Mouse (Mus musculus) olfactory bulb, adult 2 months (tissue): ENCODE measurements around the gene Actl6b.

ENCODE experiments used
- CTCF ChIP-seq: fragments of 200-500 bp; IDR thresholded peaks from 2 replicates; pipeline ENCODE4 v1.5.1; 2012; ENCODE audit warnings: low read depth, mild to moderate bottlenecking, low read length, moderate library complexity; ENCODE audit not compliant: insufficient read depth
- POLR2A ChIP-seq: fragments of 200-500 bp; IDR thresholded peaks from 2 replicates; pipeline ENCODE4 v1.6.1; 2012; ENCODE audit warnings: mild to moderate bottlenecking, low read depth, low read length, moderate library complexity; ENCODE audit not compliant: insufficient read depth

DNA sequence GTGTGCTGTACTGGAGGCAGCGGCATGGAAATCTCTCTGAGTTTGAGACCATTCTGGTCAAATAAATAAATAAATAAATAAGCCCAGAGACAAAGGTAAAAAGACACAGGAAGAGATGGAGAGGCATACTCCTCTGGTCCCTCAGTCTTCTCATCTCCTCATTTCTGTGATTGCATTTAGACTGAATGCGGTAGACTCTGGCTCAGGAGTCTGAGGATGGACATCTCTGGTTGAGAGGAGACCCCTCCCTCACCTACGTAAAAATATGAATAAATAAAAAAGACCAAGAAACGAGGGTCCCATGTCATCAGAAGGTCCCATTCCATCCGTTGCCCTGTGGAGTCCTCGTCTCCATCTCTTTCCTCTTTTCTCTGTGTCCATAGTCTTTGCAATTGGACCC, 317 bp upstream of the Actl6b start:
- TF ChIP-seq POLR2A (no peak), CTCF (no peak)
